Mouse (Mus musculus) central nervous system, embryonic 11.5 days (tissue): ENCODE data around the gene Rac3. TPM values are rescaled to one million over a fixed set of nuclear protein-coding genes. Genes with fewer than 3 reads are reported as not detected.

Source experiments
- polyA plus RNA-seq: library from polyadenylated mRNA; depleted of rRNA; stranded (reverse); fragments of >200 nt; gene quantifications from 2 replicates; pipeline ENCODE4 v1.2.3, GENCODE M21; 2012; rRNA removed

Rac3 gene
- polyA plus RNA-seq: 63.0 and 69.7 TPM in 2 replicates

GRCm38 (mm10) chr11:120721124-120722066, at the start of gene Rac3:
Gene Rac3 (plus strand): TSS chr11:120721470.

DNA sequence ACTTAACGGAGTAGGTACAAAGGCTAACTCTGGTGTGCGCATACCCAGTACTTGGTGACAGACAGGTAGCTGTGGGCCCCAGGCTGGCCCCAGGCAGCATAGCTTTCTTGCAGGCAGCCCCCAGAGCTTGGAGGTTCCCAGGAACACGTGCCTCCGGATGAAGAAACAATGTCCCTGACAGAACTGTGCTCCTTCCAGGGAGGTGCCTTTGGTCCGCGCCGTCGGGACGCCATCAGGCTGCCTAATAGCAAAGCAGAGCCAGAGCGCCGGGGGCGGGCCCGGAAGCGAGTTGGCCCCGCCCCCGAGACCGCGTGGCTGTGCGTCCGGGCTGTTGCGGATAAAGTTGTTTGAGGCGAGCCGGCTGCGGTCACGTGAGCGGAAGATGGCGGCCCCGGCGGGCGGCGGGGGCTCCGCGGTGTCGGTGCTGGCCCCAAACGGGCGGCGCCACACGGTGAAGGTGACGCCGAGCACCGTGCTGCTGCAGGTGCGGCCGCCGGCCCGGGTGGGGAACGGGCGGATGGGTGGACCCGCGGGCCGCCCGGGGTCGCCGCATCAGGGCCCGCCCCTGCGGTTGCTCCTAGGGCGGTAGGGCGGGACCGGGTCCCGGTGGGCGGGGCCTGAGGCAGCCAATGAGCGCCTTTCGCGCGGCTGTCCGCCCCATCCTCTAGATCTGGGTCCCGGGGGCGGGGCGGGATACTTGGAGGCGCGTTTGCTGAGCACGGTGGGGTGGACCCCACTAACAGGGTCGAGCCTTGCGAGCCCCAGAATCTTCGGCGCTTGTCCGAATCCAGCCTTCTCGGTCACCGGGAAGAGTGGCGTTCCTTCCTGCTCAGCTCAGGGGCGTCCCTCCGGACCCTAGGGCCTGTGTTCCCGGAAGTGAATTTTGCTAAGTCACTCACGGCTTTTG, 48.3 kb upstream of the Rac3 start, which contains the start of gene Aspscr1:
Gene Aspscr1 (plus strand): TSS at position 287 of the 907 bp plus-strand sequence.

GRCm38 (mm10) chr11:120713580-120714518, 7.4 kb upstream of the Rac3 start, which contains the start of the genes Cenpx and Lrrc45:
Gene Cenpx (minus strand): TSS chr11:120713738.
Gene Lrrc45 (plus strand): TSS chr11:120713925.

DNA sequence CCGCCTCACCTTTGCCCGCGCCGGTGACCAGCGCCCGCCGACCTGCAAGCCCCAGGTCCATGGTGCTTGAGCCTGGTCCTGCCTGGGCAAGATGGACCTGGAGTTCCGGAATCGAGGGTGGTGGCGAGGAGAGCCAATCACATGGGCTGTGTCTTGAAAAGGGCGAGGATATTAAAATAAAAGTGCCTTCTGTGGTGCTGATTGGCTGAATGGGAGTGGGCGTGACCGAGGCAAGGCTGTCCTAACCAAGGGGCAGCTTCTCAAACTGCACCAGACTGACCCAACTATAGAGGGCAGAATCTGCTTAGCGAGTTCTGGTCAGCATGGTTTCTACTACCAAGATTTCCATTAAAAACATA, 5.9 kb downstream of the Rac3 start, which contains the start of gene Dcxr:
Gene Dcxr (minus strand): TSS at position 113 of the 359 bp plus-strand sequence.

DNA sequence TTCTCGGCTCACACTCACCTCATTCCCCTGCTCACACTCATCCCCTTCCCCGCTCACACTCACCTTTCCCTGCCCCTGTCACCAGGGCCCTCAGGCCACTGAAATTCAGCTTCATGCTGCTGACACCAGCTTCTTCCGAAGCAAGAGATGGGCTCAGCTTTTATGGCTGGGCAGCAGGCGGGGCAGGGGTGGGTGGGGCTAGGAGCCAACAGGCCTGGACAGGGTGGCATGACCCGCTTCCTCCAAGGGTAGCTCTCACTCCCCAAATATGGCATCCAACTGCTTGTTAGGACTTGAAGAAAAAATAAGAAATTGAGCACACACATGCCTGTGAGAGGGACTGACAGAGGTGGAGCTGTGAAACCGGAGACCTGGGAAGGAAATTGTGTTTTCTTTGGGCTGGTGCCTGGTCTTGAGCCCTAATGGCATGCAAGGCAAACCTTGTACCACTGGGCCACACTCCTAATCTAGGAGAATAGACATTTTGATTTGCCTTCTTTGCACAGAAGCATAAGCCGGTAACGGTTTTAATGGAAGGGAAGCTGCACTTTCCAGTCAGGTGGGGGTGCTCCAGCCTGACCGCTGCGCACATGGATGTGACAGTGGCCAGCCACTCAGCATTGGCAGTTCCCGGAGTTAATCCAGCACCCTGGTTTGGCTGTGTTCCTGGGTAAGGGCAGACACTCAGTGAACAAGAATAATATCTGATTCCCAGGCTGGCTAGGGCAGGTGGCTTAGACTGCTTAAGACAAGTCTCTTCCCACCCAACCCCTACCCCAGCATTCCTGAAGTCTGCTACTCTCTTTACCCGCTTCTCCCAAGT, 10.8 kb downstream of the Rac3 start, which contains the start of gene Cbr2:
Gene Cbr2 (minus strand): TSS at position 257 of the 823 bp plus-strand sequence.

GRCm38 (mm10) chr11:120762672-120763041, 41.4 kb downstream of the Rac3 start, which contains the start of gene Hmga1b:
Gene Hmga1b (plus strand): TSS chr11:120762794.

Other genes with a start within 250 kb of the Rac3 start
- 106 and 125 TPM in 2 replicates for gene Mrpl12, start 236.9 kb upstream of the Rac3 start, polyA plus RNA-seq
- 39.4 and 50.5 TPM in 2 replicates for gene Slc25a10, start 229.6 kb upstream of the Rac3 start, polyA plus RNA-seq
- gene Gcgr, start 190.8 kb upstream of the Rac3 start, polyA plus RNA-seq: 1.2 and 1.7 TPM in 2 replicates
- gene Mcrip1, start 171.7 kb upstream of the Rac3 start, polyA plus RNA-seq: 164 and 177 TPM in 2 replicates
- not detected in 2 replicates for gene Ppp1r27, start 170.3 kb upstream of the Rac3 start, polyA plus RNA-seq
- 365 and 391 TPM in 2 replicates for gene P4hb, start 148.2 kb upstream of the Rac3 start, polyA plus RNA-seq
- 303 and 501 TPM in 2 replicates for gene Arhgdia, start 139.8 kb upstream of the Rac3 start, polyA plus RNA-seq
- gene Alyref, start 123.1 kb upstream of the Rac3 start, polyA plus RNA-seq: 300 and 546 TPM in 2 replicates
- 138 and 143 TPM in 2 replicates for gene Anapc11, start 123.0 kb upstream of the Rac3 start, polyA plus RNA-seq
- 1.4 TPM in 2 replicates for gene Npb, start 113.0 kb upstream of the Rac3 start, polyA plus RNA-seq
- 132 and 188 TPM in 2 replicates for gene Pcyt2, start 103.5 kb upstream of the Rac3 start, polyA plus RNA-seq
- 44.4 and 107 TPM in 2 replicates for gene Sirt7, start 96.2 kb upstream of the Rac3 start, polyA plus RNA-seq
- gene Mafg, start 87.9 kb upstream of the Rac3 start, polyA plus RNA-seq: 42.7 and 60.6 TPM in 2 replicates
- gene Pycr1, start 77.7 kb upstream of the Rac3 start, polyA plus RNA-seq: 13.8 and 25.2 TPM in 2 replicates
- gene Myadml2, start 73.3 kb upstream of the Rac3 start, polyA plus RNA-seq: 0.08 and 0.26 TPM in 2 replicates
- gene Notum, start 60.3 kb upstream of the Rac3 start, polyA plus RNA-seq: 2.2 and 5.1 TPM in 2 replicates
- gene Aspscr1, start 48.5 kb upstream of the Rac3 start, polyA plus RNA-seq: 69.8 and 105 TPM in 2 replicates
- gene Cenpx, start 7.7 kb upstream of the Rac3 start, polyA plus RNA-seq: 49.4 and 73.3 TPM in 2 replicates
- gene Lrrc45, start 7.5 kb upstream of the Rac3 start, polyA plus RNA-seq: 68.5 and 84.3 TPM in 2 replicates
- 11.3 and 14.7 TPM in 2 replicates for gene Dcxr, start 5.8 kb downstream of the Rac3 start, polyA plus RNA-seq
- gene Cbr2, start 10.6 kb downstream of the Rac3 start, polyA plus RNA-seq: 0.55 and 2.0 TPM in 2 replicates
- 3.8 and 8.8 TPM in 2 replicates for gene Hmga1b, start 41.3 kb downstream of the Rac3 start, polyA plus RNA-seq
- gene Rfng, start 62.7 kb downstream of the Rac3 start, polyA plus RNA-seq: 41.7 and 45.5 TPM in 2 replicates
- 169 and 233 TPM in 2 replicates for gene Gps1, start 62.8 kb downstream of the Rac3 start, polyA plus RNA-seq
- gene Dus1l, start 74.9 kb downstream of the Rac3 start, polyA plus RNA-seq: 52.1 and 79.3 TPM in 2 replicates
- gene Fasn, start 103.1 kb downstream of the Rac3 start, polyA plus RNA-seq: 227 and 256 TPM in 2 replicates
- 6.2 and 6.9 TPM in 2 replicates for gene Ccdc57, start 211.4 kb downstream of the Rac3 start, polyA plus RNA-seq
- gene Slc16a3, start 227.0 kb downstream of the Rac3 start, polyA plus RNA-seq: 41.4 and 41.9 TPM in 2 replicates